Mouse (Mus musculus) ES-E14 (cell line): ENCODE data around the gene Il16. TPM values are rescaled to one million over a fixed set of nuclear protein-coding genes. Genes with fewer than 3 reads are reported as not detected.

Experiments used
- DNase-seq: peaks from one replicate; pipeline ENCODE4 v3.0.0-alpha.2; 2013; ENCODE audit warnings: low read depth, low spot score
- H3K27ac ChIP-seq: 2 replicates; pipeline ENCODE4 v1.5.1; 2012; ENCODE audit warnings: low read depth, mild to moderate bottlenecking, low read length, moderate library complexity, mixed read lengths; ENCODE audit not compliant: poor library complexity, insufficient read depth, severe bottlenecking
- H3K36me3 ChIP-seq: 2 replicates; pipeline ENCODE4 v1.6.1; 2012; ENCODE audit warnings: mild to moderate bottlenecking, low read length, moderate library complexity, mixed read lengths; ENCODE audit not compliant: control insufficient read depth, poor library complexity, insufficient read depth, severe bottlenecking
- H3K4me1 ChIP-seq, 2 experiments: fragments of 150-350 bp in 1 of 2; sonication (generic) in 1 of 2; 2 replicates each; pipeline ENCODE4 v1.6.1; 2012; ENCODE audit warnings: low read length in 2 of 2, mild to moderate bottlenecking in 1 of 2, mixed read lengths in 1 of 2; ENCODE audit not compliant: control insufficient read depth in 2 of 2, insufficient read depth in 2 of 2, poor library complexity in 1 of 2
- H3K4me3 ChIP-seq, 2 experiments: fragments of 150-350 bp in 1 of 2; sonication (generic) in 1 of 2; 2 replicates each; pipeline ENCODE4 v1.5.1; 2012; ENCODE audit warnings: low read length in 2 of 2, low read depth in 1 of 2, mild to moderate bottlenecking in 1 of 2, mixed read lengths in 1 of 2; ENCODE audit not compliant: insufficient read depth in 1 of 2, poor library complexity in 1 of 2, severe bottlenecking in 1 of 2
- H3K9ac ChIP-seq: 2 replicates; pipeline ENCODE4 v1.6.1; 2012; ENCODE audit warnings: low read depth, mild to moderate bottlenecking, low read length, mixed read lengths; ENCODE audit not compliant: poor library complexity, insufficient read depth, severe bottlenecking
- H3K9me3 ChIP-seq: fragments of 150-350 bp; sonication (generic); 2 replicates; pipeline ENCODE4 v1.6.1; 2012; ENCODE audit warnings: low read depth, mild to moderate bottlenecking, low read length; ENCODE audit not compliant: control insufficient read depth, insufficient read depth
- CHD2 ChIP-seq: IDR thresholded peaks from 2 replicates; pipeline ENCODE4 v1.6.1; 2014; ENCODE audit warnings: mild to moderate bottlenecking, low read depth, low read length, inconsistent platforms
- HCFC1 ChIP-seq: IDR thresholded peaks from 2 replicates; pipeline ENCODE4 v1.6.1; 2012; ENCODE audit warnings: low read length, inconsistent platforms, borderline replicate concordance; ENCODE audit not compliant: insufficient read depth
- MAFK ChIP-seq: IDR thresholded peaks from 2 replicates; pipeline ENCODE4 v1.6.1; 2014; ENCODE audit warnings: mild to moderate bottlenecking, low read depth, low read length, inconsistent platforms; ENCODE audit not compliant: insufficient read depth
- ZC3H11A ChIP-seq: IDR thresholded peaks from 2 replicates; pipeline ENCODE4 v1.6.1; 2012; ENCODE audit warnings: low read depth, mild to moderate bottlenecking, inconsistent platforms, low read length, borderline replicate concordance
- ZNF384 ChIP-seq: IDR thresholded peaks from 2 replicates; pipeline ENCODE4 v1.6.1; 2012; ENCODE audit warnings: low read depth, low read length, inconsistent platforms
- in situ Hi-C, 2 experiments: fragments of 600-800 bp; cut with MboI; formaldehyde crosslinking; loops; one replicate each; pipeline ENCODE4 v1.15.1; 2025; ENCODE audit warnings: low sequenced_read_pairs in 2 of 2, inconsistent platforms in 1 of 2; ENCODE audit not compliant: unreplicated experiment in 2 of 2
- total RNA-seq: library from RNA; depleted of rRNA; stranded (reverse); fragments of 300-350 nt; gene quantifications from 2 replicates; pipeline ENCODE4 v1.2.3, GENCODE M21; 2012

Il16 gene
- total RNA-seq, 1 experiment: 0.36 TPM

DNA sequence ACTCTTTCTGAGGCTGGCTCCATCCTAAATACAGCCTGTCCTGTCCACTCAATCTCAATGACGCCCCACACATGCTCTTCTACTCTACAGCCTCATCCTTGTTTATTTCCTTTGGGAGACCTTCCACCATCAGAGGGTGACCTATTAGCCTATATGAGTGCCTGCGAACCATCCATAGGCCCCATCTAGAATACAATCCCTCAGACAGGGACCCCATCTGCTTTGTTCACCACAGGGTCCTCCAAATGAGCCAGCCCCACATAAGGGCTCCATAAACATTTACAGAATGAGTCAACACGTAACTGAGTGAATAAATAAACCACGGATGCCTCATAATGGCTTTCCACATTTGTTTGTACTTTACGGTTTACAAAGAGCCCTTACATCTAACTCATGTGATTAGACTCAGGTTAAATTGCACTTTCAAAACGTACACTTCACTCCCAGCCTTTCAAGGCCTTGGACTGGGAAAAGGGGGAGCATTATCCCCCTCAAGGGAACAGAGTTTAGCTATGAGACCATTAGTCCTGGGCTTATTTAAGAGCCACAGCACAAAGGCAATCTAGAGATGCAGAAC, 7.5 kb downstream of the Il16 start:
- no peak overlapping the region for H3K9ac ChIP-seq
- DNase-seq: no peak
- no peak overlapping the region for H3K27ac ChIP-seq
- no peaks in the 10 kb centered on the region for H3K36me3 ChIP-seq
- H3K9me3 ChIP-seq: no peaks in the 10 kb centered on the region
- no peaks in the 10 kb centered on the region for H3K4me1 ChIP-seq
- TF ChIP-seq ZNF384 (no peak), ZC3H11A (no peak), HCFC1 (no peak), CHD2 (no peak), MAFK (no peak)
- H3K4me3 ChIP-seq: no peak overlapping the region
- in situ Hi-C loops: no loop called here

DNA sequence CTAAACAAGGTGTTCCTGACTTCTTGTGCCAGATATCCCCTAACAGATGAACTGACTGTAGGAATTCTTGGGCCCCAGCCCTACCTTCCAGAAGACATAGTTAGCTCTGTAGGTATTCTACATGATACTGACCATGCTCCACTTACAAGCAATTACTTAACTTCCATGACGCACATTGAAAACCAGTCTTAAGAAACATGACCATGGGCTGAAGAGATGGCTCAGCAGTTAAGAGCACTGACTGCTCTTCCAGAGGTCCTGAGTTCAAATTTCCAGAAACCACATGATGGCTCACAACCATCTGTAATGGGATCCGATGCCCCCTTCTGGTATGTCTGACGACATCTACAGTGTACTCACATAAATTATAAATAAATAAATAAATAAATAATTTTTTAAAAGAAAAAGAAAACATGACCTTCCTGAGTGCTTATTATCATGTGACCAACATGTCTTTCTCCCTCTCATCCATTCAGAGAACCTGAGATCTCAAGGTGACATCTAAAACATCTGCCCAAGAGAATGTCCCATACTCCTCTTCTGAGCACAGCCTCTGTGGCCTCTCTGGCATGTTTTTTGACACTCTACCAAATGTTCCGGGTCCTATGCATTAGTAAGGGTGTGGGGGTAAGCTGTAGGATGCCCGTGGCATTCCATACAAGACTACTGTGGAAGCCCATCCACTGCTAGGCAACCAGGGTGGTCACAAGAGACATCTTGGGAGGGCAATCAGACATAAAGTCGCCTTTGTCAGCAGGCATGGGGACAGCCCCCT, 9.0 kb downstream of the Il16 start:
- DNase-seq: no peak
- no peaks in the 10 kb centered on the region for H3K36me3 ChIP-seq
- H3K4me3 ChIP-seq: no peak overlapping the region
- no peak for TF ChIP-seq MAFK
- no peak for TF ChIP-seq ZNF384
- no peak for TF ChIP-seq ZC3H11A
- TF ChIP-seq CHD2: no peak
- no peak for TF ChIP-seq HCFC1
- no peaks in the 10 kb centered on the region for H3K9me3 ChIP-seq
- no peaks in the 10 kb centered on the region for H3K4me1 ChIP-seq
- H3K9ac ChIP-seq: no peak overlapping the region
- in situ Hi-C loops: no loop called here
- H3K27ac ChIP-seq: no peak overlapping the region

GRCm38 (mm10) chr7:83735108-83735781, 10.3 kb downstream of the Il16 start:
- H3K4me1 ChIP-seq: no peaks in the 10 kb centered on the region
- H3K9ac ChIP-seq: no peak overlapping the region
- in situ Hi-C loops: no loop called here
- DNase-seq: no peak
- H3K36me3 ChIP-seq: no peaks in the 10 kb centered on the region
- TF ChIP-seq ZC3H11A (no peak), MAFK (no peak), CHD2 (no peak), HCFC1 (no peak), ZNF384 (no peak)
- no peak overlapping the region for H3K27ac ChIP-seq
- no peaks in the 10 kb centered on the region for H3K9me3 ChIP-seq
- no peak overlapping the region for H3K4me3 ChIP-seq

- DNase-seq: no peak
- Histone ChIP-seq H3K4me3 (no peak overlapping the region), H3K9me3 (no peaks in the 10 kb centered on the region), H3K9ac (no peak overlapping the region), H3K36me3 (no peaks in the 10 kb centered on the region), H3K4me1 (no peaks in the 10 kb centered on the region), H3K27ac (no peak overlapping the region)
- in situ Hi-C loops: no loop called here
- TF ChIP-seq ZNF384: no peak
- TF ChIP-seq ZC3H11A: no peak
- TF ChIP-seq HCFC1: no peak
- TF ChIP-seq CHD2: no peak
- TF ChIP-seq MAFK: no peak
Measured at GRCm38 (mm10) chr7:83734671-83735082, 10.8 kb downstream of the Il16 start.
